Mouse (Mus musculus) spleen, adult 2 months (tissue): Measurements from ENCODE around the gene Vti1a.

Experiments used
- CTCF ChIP-seq: fragments of 200-500 bp; IDR thresholded peaks from 2 replicates; pipeline ENCODE4 v1.5.1; 2011; ENCODE audit warnings: mild to moderate bottlenecking, inconsistent platforms; ENCODE audit not compliant: insufficient read depth, insufficient read length, insufficient replicate concordance; ENCODE audit errors: extremely low read depth
- POLR2A ChIP-seq: fragments of 200-500 bp; IDR thresholded peaks from 2 replicates; pipeline ENCODE4 v1.6.1; 2011; ENCODE audit warnings: low read depth, low read length, inconsistent platforms

DNA sequence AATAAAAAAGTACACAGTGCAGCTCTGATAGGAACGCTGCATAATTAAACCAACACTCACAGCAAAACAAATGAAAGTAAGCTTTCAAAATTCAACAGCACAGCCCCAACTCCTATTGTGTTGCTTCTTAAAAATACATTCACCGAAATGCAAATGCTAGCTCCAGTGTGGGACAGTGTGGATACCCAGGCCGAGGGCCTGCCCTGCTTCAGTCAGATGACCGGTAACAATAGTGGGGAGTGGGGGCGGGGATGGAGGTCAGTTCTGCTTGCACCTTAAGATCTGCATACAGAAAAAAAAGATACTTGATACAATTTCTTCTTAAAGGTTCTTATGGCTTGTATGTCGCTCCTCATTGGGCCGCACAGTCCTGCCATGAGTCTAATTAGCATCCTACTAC, 65.2 kb downstream of the Vti1a start:
- TF ChIP-seq CTCF (no peak), POLR2A (no peak)
